Mouse (Mus musculus) lung, adult 2 months (tissue): ENCODE measurements around the gene Rassf1.

ENCODE experiments used
- CTCF ChIP-seq: fragments of 200-500 bp; IDR thresholded peaks from 2 replicates; pipeline ENCODE4 v1.5.1; 2011; ENCODE audit warnings: mild to moderate bottlenecking, low read length, control low read depth; ENCODE audit not compliant: insufficient read depth
- POLR2A ChIP-seq: fragments of 200-500 bp; IDR thresholded peaks from 2 replicates; pipeline ENCODE4 v1.6.1; 2011; ENCODE audit warnings: low read depth, mild to moderate bottlenecking, control low read depth, low read length, borderline replicate concordance; ENCODE audit errors: extremely low read depth

DNA sequence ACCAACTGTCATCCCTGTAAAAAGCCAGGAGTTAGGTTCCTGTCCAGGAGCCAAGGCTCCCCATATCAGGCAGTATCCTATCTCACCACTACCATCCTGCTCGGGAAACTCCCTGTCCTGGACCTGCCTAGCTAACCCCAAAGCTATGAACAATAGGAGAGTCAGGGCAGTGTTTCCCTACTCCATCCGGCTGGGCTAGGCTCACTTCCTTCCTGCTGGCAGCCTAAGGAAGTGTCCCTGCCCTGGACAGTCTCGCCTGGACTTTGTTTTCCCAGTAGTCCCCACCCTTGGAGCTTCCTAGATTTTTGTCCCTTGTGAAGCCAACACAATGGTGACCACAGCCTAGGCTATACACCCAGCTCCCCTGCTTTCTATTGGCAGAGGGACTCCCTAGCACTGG is 15.5 kb downstream of the Rassf1 start:
- TF ChIP-seq CTCF, result no peak
- TF ChIP-seq POLR2A, result peak; percentile 51; the same call in 1 of the 2 replicates
